In the genomic region with DNA sequence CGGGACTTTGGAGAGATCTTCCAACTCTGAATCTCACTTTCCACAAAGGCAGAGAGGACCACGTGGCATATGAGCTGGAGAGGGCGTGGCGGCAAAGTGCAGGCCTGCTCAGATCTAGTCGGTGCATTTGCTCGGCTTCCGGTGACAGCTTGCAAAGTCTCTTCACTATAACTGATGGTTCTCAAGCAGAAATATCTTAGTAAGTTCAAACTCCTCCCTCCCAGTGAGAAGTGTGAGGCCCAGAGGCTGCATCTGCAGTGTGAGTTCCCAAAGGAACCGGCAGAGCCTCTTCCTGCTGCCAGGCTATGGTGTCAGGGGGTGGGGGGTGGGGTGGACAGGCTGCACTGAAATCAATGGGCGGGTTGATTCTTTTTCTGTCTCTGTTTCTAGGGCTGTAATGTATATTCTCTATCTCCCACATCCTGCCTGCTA, we compare ENCODE assay signal across 8 mouse cellular contexts.
DNase-seq lines count a peak whose midpoint lies in the region; ATAC-seq and TF ChIP-seq lines count a peak whose summit lies in the region.

No protein-coding gene starts in this region.

- H3K27me3 ChIP-seq in lung, embryonic 14.5 days (ENCODE audit: insufficient read depth, low read length), result no peaks in the 10 kb centered on the region
- no peaks in the 10 kb centered on the region for H3K27me3 ChIP-seq in embryonic facial prominence, embryonic 13.5 days
- no peaks in the 10 kb centered on the region for H3K27me3 ChIP-seq in hindbrain, embryonic 16.5 days (replicated peaks; ENCODE audit: control insufficient read depth, insufficient read depth, low read length)
- H3K27me3 ChIP-seq in lung, embryonic 16.5 days (ENCODE audit: control insufficient read depth, insufficient read depth, low read depth, low read length), result no peaks in the 10 kb centered on the region
- H3K27me3 ChIP-seq in stomach, postnatal 0 days (ENCODE audit: control insufficient read depth, insufficient read depth, low read length), result no peaks in the 10 kb centered on the region

- DNase-seq in lung, embryonic 14.5 days, result peak; percentile 86
- no peak for DNase-seq in lung, adult 2 months
- peak; percentile 59 for DNase-seq in stomach, postnatal 0 days (ENCODE audit: low spot score)
- DNase-seq in layer of hippocampus, adult 9-11 months, result no peak

- TF ChIP-seq CTCF in lung, embryonic 14.5 days (IDR thresholded peaks at IDR 0.05; ENCODE audit: low read depth), result no peak
- TF ChIP-seq CTCF in lung, adult 2 months (IDR thresholded peaks at IDR 0.05; ENCODE audit: insufficient read depth, low read length), result no peak
- no peak for TF ChIP-seq CTCF in stomach, postnatal 0 days (IDR thresholded peaks at IDR 0.05; ENCODE audit: low read depth)

- ATAC-seq in lung, embryonic 14.5 days (ENCODE audit: insufficient read depth), result peak; percentile 79
- ATAC-seq in embryonic facial prominence, embryonic 13.5 days (ENCODE audit: insufficient number of reproducible peaks, insufficient read depth, low FRiP score, low TSS enrichment, low read depth), result no peak; the same call in 1 of the 2 replicates
- ATAC-seq in hindbrain, embryonic 16.5 days, result peak; percentile 38; the same call in 1 of the 2 replicates
- peak; percentile 81 for ATAC-seq in lung, embryonic 16.5 days (ENCODE audit: low read depth)
- ATAC-seq in stomach, postnatal 0 days (ENCODE audit: low FRiP score, low TSS enrichment), result peak; percentile 78
- no peak for ATAC-seq in monocyte, adult 5-6 weeks (replicated peaks; ENCODE audit: insufficient number of reproducible peaks, low FRiP score, low TSS enrichment, poor library complexity, severe bottlenecking)

- H3K36me3 ChIP-seq in lung, embryonic 14.5 days (ENCODE audit: insufficient read depth), result no peaks in the 10 kb centered on the region
- no peaks in the 10 kb centered on the region for H3K36me3 ChIP-seq in embryonic facial prominence, embryonic 13.5 days
- H3K36me3 ChIP-seq in hindbrain, embryonic 16.5 days (ENCODE audit: control insufficient read depth, insufficient read depth, low read length), result no peaks in the 10 kb centered on the region
- no peaks in the 10 kb centered on the region for H3K36me3 ChIP-seq in lung, embryonic 16.5 days (ENCODE audit: control insufficient read depth, insufficient read depth, low read length)
- no peaks in the 10 kb centered on the region for H3K36me3 ChIP-seq in stomach, postnatal 0 days (ENCODE audit: control insufficient read depth, insufficient read depth, low read length)

- H3K4me1 ChIP-seq in lung, embryonic 14.5 days (ENCODE audit: insufficient read depth), result peaks cover 29% of the 10 kb centered on the region
- H3K4me1 ChIP-seq in lung, adult 2 months (ENCODE audit: control insufficient read depth, insufficient read depth, low read length), result peaks cover 6% of the 10 kb centered on the region; the same call in 1 of the 2 replicates
- H3K4me1 ChIP-seq in embryonic facial prominence, embryonic 13.5 days, result peaks cover 24% of the 10 kb centered on the region
- no peaks in the 10 kb centered on the region; the same call in 1 of the 2 replicates for H3K4me1 ChIP-seq in hindbrain, embryonic 16.5 days (ENCODE audit: control insufficient read depth, insufficient read depth, low read depth, low read length)
- H3K4me1 ChIP-seq in lung, embryonic 16.5 days (replicated peaks; ENCODE audit: control insufficient read depth, insufficient read depth, low read length), result peaks cover 15% of the 10 kb centered on the region
- peaks cover 4% of the 10 kb centered on the region; the same call in 1 of the 2 replicates for H3K4me1 ChIP-seq in stomach, postnatal 0 days (replicated peaks; ENCODE audit: control insufficient read depth, insufficient read depth)

- H3K4me3 ChIP-seq in lung, embryonic 14.5 days (ENCODE audit: low read depth, low read length), result no peak overlapping the region
- H3K4me3 ChIP-seq in lung, adult 2 months (replicated peaks; ENCODE audit: extremely low read depth, low read depth, low read length), result no peak overlapping the region
- H3K4me3 ChIP-seq in embryonic facial prominence, embryonic 13.5 days, result no peak overlapping the region
- no peak overlapping the region for H3K4me3 ChIP-seq in hindbrain, embryonic 16.5 days (ENCODE audit: low read length)
- H3K4me3 ChIP-seq in lung, embryonic 16.5 days (ENCODE audit: low read length), result no peak overlapping the region
- H3K4me3 ChIP-seq in stomach, postnatal 0 days (ENCODE audit: low read depth, low read length), result no peak overlapping the region

- WGBS in lung, embryonic 14.5 days, result 14% methylated on average over 9 of the region's 9 CpGs
- 14% methylated on average over 9 of the region's 9 CpGs for WGBS in lung, adult 2 months
- 19% methylated on average over 9 of the region's 9 CpGs for WGBS in embryonic facial prominence, embryonic 13.5 days
- WGBS in hindbrain, embryonic 16.5 days, result 49% methylated on average over 9 of the region's 9 CpGs
- WGBS in lung, embryonic 16.5 days, result 9% methylated on average over 9 of the region's 9 CpGs
- 13% methylated on average over 9 of the region's 9 CpGs for WGBS in stomach, postnatal 0 days

- H3K9ac ChIP-seq in lung, embryonic 14.5 days, result 0 out of 2 replicates have a peak overlapping the region, but pooled peaks have one; percentile 17
- no peak overlapping the region for H3K9ac ChIP-seq in embryonic facial prominence, embryonic 13.5 days
- H3K9ac ChIP-seq in hindbrain, embryonic 16.5 days (ENCODE audit: low read depth, low read length), result no peak overlapping the region
- peak overlapping the region; percentile 33; the same call in 1 of the 2 replicates for H3K9ac ChIP-seq in lung, embryonic 16.5 days (ENCODE audit: low read length)
- no peak overlapping the region for H3K9ac ChIP-seq in stomach, postnatal 0 days (ENCODE audit: low read length)

- H3K27ac ChIP-seq in lung, embryonic 14.5 days (ENCODE audit: low read depth), result peak overlapping the region; percentile 79
- H3K27ac ChIP-seq in embryonic facial prominence, embryonic 13.5 days, result peak overlapping the region; percentile 78
- 0 out of 2 replicates have a peak overlapping the region, but pooled peaks have one; percentile 1 for H3K27ac ChIP-seq in hindbrain, embryonic 16.5 days (ENCODE audit: low read depth, low read length)
- H3K27ac ChIP-seq in lung, embryonic 16.5 days (ENCODE audit: low read length), result peak overlapping the region; percentile 63
- H3K27ac ChIP-seq in stomach, postnatal 0 days (replicated peaks), result peak overlapping the region; percentile 56

- no peak for TF ChIP-seq EP300 in stomach, postnatal 0 days (optimal IDR thresholded peaks at IDR 0.05)

- H3K4me2 ChIP-seq in lung, embryonic 14.5 days, result 0 out of 2 replicates have a peak overlapping the region, but pooled peaks have one; percentile 26
- H3K4me2 ChIP-seq in embryonic facial prominence, embryonic 13.5 days, result no peak overlapping the region
- H3K4me2 ChIP-seq in hindbrain, embryonic 16.5 days (ENCODE audit: low read length), result no peak overlapping the region
- H3K4me2 ChIP-seq in lung, embryonic 16.5 days (ENCODE audit: low read depth, low read length), result 0 out of 2 replicates have a peak overlapping the region, but pooled peaks have one; percentile 8
- no peak overlapping the region for H3K4me2 ChIP-seq in stomach, postnatal 0 days (replicated peaks; ENCODE audit: low read depth)

- H3K9me3 ChIP-seq in lung, embryonic 14.5 days (ENCODE audit: low read depth, low read length), result no peaks in the 10 kb centered on the region
- H3K9me3 ChIP-seq in embryonic facial prominence, embryonic 13.5 days, result no peaks in the 10 kb centered on the region
- no peaks in the 10 kb centered on the region for H3K9me3 ChIP-seq in hindbrain, embryonic 16.5 days (ENCODE audit: control insufficient read depth, low read length)
- H3K9me3 ChIP-seq in lung, embryonic 16.5 days (ENCODE audit: control insufficient read depth, low read length), result no peaks in the 10 kb centered on the region
- H3K9me3 ChIP-seq in stomach, postnatal 0 days (ENCODE audit: control insufficient read depth, low read length), result no peaks in the 10 kb centered on the region

- TF ChIP-seq POLR2A in lung, adult 2 months (IDR thresholded peaks at IDR 0.05; ENCODE audit: borderline replicate concordance, extremely low read depth, low read depth, low read length), result no peak

Comparison
In these comparisons a context has a peak if more than half of its experiments do, and no peak if none do; other contexts are left out.
1. DNase-seq: peak in lung, embryonic 14.5 days (single experiment) and stomach, postnatal 0 days (single experiment); none in lung, adult 2 months (single experiment) and layer of hippocampus, adult 9-11 months (single experiment).
2. ATAC-seq: peak in lung, embryonic 14.5 days (single experiment), hindbrain, embryonic 16.5 days (single experiment), lung, embryonic 16.5 days (single experiment) and stomach, postnatal 0 days (single experiment); none in embryonic facial prominence, embryonic 13.5 days (single experiment) and monocyte, adult 5-6 weeks (single experiment).
3. H3K27ac ChIP-seq: peak in every context shown above with its lines; median percentile 79 in lung, embryonic 14.5 days; 78 in embryonic facial prominence, embryonic 13.5 days; 63 in lung, embryonic 16.5 days; 56 in stomach, postnatal 0 days; 1 in hindbrain, embryonic 16.5 days.
4. H3K4me2 ChIP-seq: peak in lung, embryonic 14.5 days (single experiment) and lung, embryonic 16.5 days (single experiment); none in embryonic facial prominence, embryonic 13.5 days (single experiment), hindbrain, embryonic 16.5 days (single experiment) and stomach, postnatal 0 days (single experiment).
5. H3K9ac ChIP-seq: peak in lung, embryonic 14.5 days (single experiment) and lung, embryonic 16.5 days (single experiment); none in embryonic facial prominence, embryonic 13.5 days (single experiment), hindbrain, embryonic 16.5 days (single experiment) and stomach, postnatal 0 days (single experiment).